Mouse (Mus musculus) intestine, embryonic 15.5 days (tissue): ENCODE data around the gene Senp2. TPM values are rescaled to one million over a fixed set of nuclear protein-coding genes. Genes with fewer than 3 reads are reported as not detected.
A peak's percentile ranks its signal among the peaks of the same experiment; 100 is the strongest.

Experiments
- ATAC-seq: fragments of 200-750 bp; cut with Nextera tagmentation; 2 replicates; pipeline ENCODE4 v1.8.0; 2017; ENCODE audit warnings: moderate TSS enrichment, moderate library complexity
- H3K27ac ChIP-seq: fragments of 300-500 bp; sonication (generic); 2 replicates; pipeline ENCODE4 v1.5.1; 2015; ENCODE audit warnings: mild to moderate bottlenecking, inconsistent platforms
- H3K27me3 ChIP-seq: fragments of 300-500 bp; sonication (generic); replicated peaks from 2 replicates; pipeline ENCODE4 v1.6.1; 2015; ENCODE audit warnings: inconsistent platforms
- H3K36me3 ChIP-seq: fragments of 300-500 bp; sonication (generic); 2 replicates; pipeline ENCODE4 v1.6.1; 2015; ENCODE audit warnings: inconsistent platforms
- H3K4me1 ChIP-seq: fragments of 300-500 bp; sonication (generic); replicated peaks from 2 replicates; pipeline ENCODE4 v1.6.1; 2015; ENCODE audit warnings: inconsistent platforms
- H3K4me2 ChIP-seq: fragments of 300-500 bp; sonication (generic); replicated peaks from 2 replicates; pipeline ENCODE4 v1.6.1; 2015; ENCODE audit warnings: mild to moderate bottlenecking, inconsistent platforms
- H3K4me3 ChIP-seq: fragments of 300-500 bp; sonication (generic); replicated peaks from 2 replicates; pipeline ENCODE4 v1.5.1; 2015; ENCODE audit warnings: inconsistent platforms
- H3K9ac ChIP-seq: fragments of 300-500 bp; sonication (generic); 2 replicates; pipeline ENCODE4 v1.6.1; 2015; ENCODE audit warnings: inconsistent platforms
- H3K9me3 ChIP-seq: fragments of 300-500 bp; sonication (generic); 2 replicates; pipeline ENCODE4 v1.6.1; 2016; ENCODE audit warnings: inconsistent platforms
- WGBS: fragments of 180-500 bp; shearing (Covaris S2); methylation state at CpG from one replicate; pipeline ENCODE4 v1.1.7; 2015; 5-methylcytosine and 5-hydroxymethylcytosine counted together
- polyA plus RNA-seq: library from polyadenylated mRNA; unstranded; fragments of >200 nt; fragmentation: Nextera tagmentation; extraction: Ambion mirVana; gene quantifications from 2 replicates; pipeline ENCODE4 v1.2.1, GENCODE M21; 2015

Senp2 gene
- polyA plus RNA-seq, 1 experiment from 2014 or later, result 36.0 TPM

- ATAC-seq, result peak; percentile 78
- H3K27ac ChIP-seq, result peak overlapping the region; percentile 22; the same call in 1 of the 2 replicates
- WGBS, result 54% methylated on average over 2 of the region's 2 CpGs
- no peaks in the 10 kb centered on the region for H3K27me3 ChIP-seq
- no peaks in the 10 kb centered on the region for H3K9me3 ChIP-seq
- 0 out of 2 replicates have a peak, but pooled peaks cover 3% of the 10 kb centered on the region for H3K4me1 ChIP-seq
- no peak overlapping the region for H3K9ac ChIP-seq
- no peaks in the 10 kb centered on the region for H3K36me3 ChIP-seq
- H3K4me2 ChIP-seq, result no peak overlapping the region
- H3K4me3 ChIP-seq, result no peak overlapping the region
Observed at GRCm38 (mm10) chr16:21991774-21992173, 17.5 kb upstream of the Senp2 start.

GRCm38 (mm10) chr16:21995304-21995703, 14.0 kb upstream of the Senp2 start, which contains the start of gene Liph:
Liph (minus strand) TSS chr16:21995663.
- peak within 1 kb of the TSS; percentile 85 for H3K27ac ChIP-seq

GRCm38 (mm10) chr16:21996402-21996801, 12.9 kb upstream of the Senp2 start:
- Histone ChIP-seq H3K4me1 (0 out of 2 replicates have a peak, but pooled peaks cover 6% of the 10 kb centered on the region), H3K27me3 (no peaks in the 10 kb centered on the region), H3K4me3 (no peak overlapping the region), H3K9me3 (no peaks in the 10 kb centered on the region), H3K36me3 (no peaks in the 10 kb centered on the region), H3K4me2 (peak overlapping the region; percentile 35), H3K27ac (peak overlapping the region; percentile 85), H3K9ac (no peak overlapping the region)
- WGBS, result 28% methylated on average over 4 of the region's 4 CpGs
- ATAC-seq, result peak; percentile 48

More at GRCm38 (mm10) chr16:21995304-21995703, 14.0 kb upstream of the Senp2 start, which contains the start of gene Liph:
- peak within 1 kb of the TSS; percentile 20 for H3K4me3 ChIP-seq
- H3K4me2 ChIP-seq, result peak within 1 kb of the TSS; percentile 45
- no peaks in the 10 kb centered on the region for H3K36me3 ChIP-seq
- 8% methylated on average over 16 of the region's 16 CpGs for WGBS
- peak; percentile 34 for ATAC-seq
- H3K9ac ChIP-seq, result peak within 1 kb of the TSS; percentile 36; the same call in 1 of the 2 replicates
- 0 out of 2 replicates have a peak, but pooled peaks cover 3% of the 10 kb centered on the region for H3K4me1 ChIP-seq
- H3K27me3 ChIP-seq, result no peaks in the 10 kb centered on the region
- H3K9me3 ChIP-seq, result no peaks in the 10 kb centered on the region

- Histone ChIP-seq H3K4me2 (peak overlapping the region; percentile 35), H3K9ac (no peak overlapping the region), H3K27ac (peak overlapping the region; percentile 85), H3K4me3 (no peak overlapping the region), H3K9me3 (no peaks in the 10 kb centered on the region), H3K27me3 (no peaks in the 10 kb centered on the region), H3K4me1 (0 out of 2 replicates have a peak, but pooled peaks cover 6% of the 10 kb centered on the region), H3K36me3 (no peaks in the 10 kb centered on the region)
- ATAC-seq, result peak; percentile 82
- 30% methylated on average over 5 of the region's 5 CpGs for WGBS
Observed at GRCm38 (mm10) chr16:21996881-21997641, 12.2 kb upstream of the Senp2 start.

GRCm38 (mm10) chr16:21998061-21998460, 11.2 kb upstream of the Senp2 start:
- H3K4me1 ChIP-seq, result 0 out of 2 replicates have a peak, but pooled peaks cover 6% of the 10 kb centered on the region
- peak; percentile 13; the same call in 1 of the 2 replicates for ATAC-seq
- no peak overlapping the region for H3K4me3 ChIP-seq
- 50% methylated on average over 5 of the region's 5 CpGs for WGBS
- H3K27ac ChIP-seq, result peak overlapping the region; percentile 85
- H3K36me3 ChIP-seq, result no peaks in the 10 kb centered on the region
- H3K27me3 ChIP-seq, result no peaks in the 10 kb centered on the region
- H3K4me2 ChIP-seq, result no peak overlapping the region
- H3K9me3 ChIP-seq, result no peaks in the 10 kb centered on the region
- no peak overlapping the region for H3K9ac ChIP-seq

GRCm38 (mm10) chr16:21999941-22000690, 9.2 kb upstream of the Senp2 start:
- H3K4me2 ChIP-seq, result no peak overlapping the region
- H3K9ac ChIP-seq, result no peak overlapping the region
- no peak overlapping the region for H3K27ac ChIP-seq
- WGBS, result 69% methylated on average over 4 of the region's 4 CpGs
- H3K36me3 ChIP-seq, result no peaks in the 10 kb centered on the region
- H3K4me3 ChIP-seq, result no peak overlapping the region
- no peak for ATAC-seq
- H3K4me1 ChIP-seq, result 0 out of 2 replicates have a peak, but pooled peaks cover 6% of the 10 kb centered on the region
- H3K9me3 ChIP-seq, result no peaks in the 10 kb centered on the region
- H3K27me3 ChIP-seq, result no peaks in the 10 kb centered on the region

- Histone ChIP-seq H3K9ac (no peak overlapping the region), H3K27ac (peak overlapping the region; percentile 9; the same call in 1 of the 2 replicates), H3K9me3 (no peaks in the 10 kb centered on the region), H3K36me3 (no peaks in the 10 kb centered on the region), H3K4me1 (0 out of 2 replicates have a peak, but pooled peaks cover 6% of the 10 kb centered on the region), H3K4me3 (no peak overlapping the region), H3K27me3 (no peaks in the 10 kb centered on the region), H3K4me2 (no peak overlapping the region)
- 69% methylated on average over 4 of the region's 4 CpGs for WGBS
- no peak for ATAC-seq
Observed at GRCm38 (mm10) chr16:22001172-22001571, 8.1 kb upstream of the Senp2 start.

- 46% methylated on average over 3 of the region's 3 CpGs for WGBS
- H3K4me3 ChIP-seq, result no peak overlapping the region
- H3K27ac ChIP-seq, result peak overlapping the region; percentile 9; the same call in 1 of the 2 replicates
- no peaks in the 10 kb centered on the region for H3K36me3 ChIP-seq
- no peak overlapping the region for H3K4me2 ChIP-seq
- no peak overlapping the region for H3K9ac ChIP-seq
- peak; percentile 62 for ATAC-seq
- no peaks in the 10 kb centered on the region for H3K9me3 ChIP-seq
- H3K27me3 ChIP-seq, result no peaks in the 10 kb centered on the region
- 0 out of 2 replicates have a peak, but pooled peaks cover 4% of the 10 kb centered on the region for H3K4me1 ChIP-seq
Observed at GRCm38 (mm10) chr16:22001606-22002005, 7.7 kb upstream of the Senp2 start.

- Histone ChIP-seq H3K27ac (peak overlapping the region; percentile 66), H3K27me3 (no peaks in the 10 kb centered on the region), H3K9ac (peak overlapping the region; percentile 84), H3K9me3 (no peaks in the 10 kb centered on the region), H3K4me1 (peaks cover 4% of the 10 kb centered on the region; the same call in 1 of the 2 replicates), H3K4me3 (peak overlapping the region; percentile 85), H3K4me2 (peak overlapping the region; percentile 69), H3K36me3 (no peaks in the 10 kb centered on the region)
- WGBS, result under 1% methylated on average over 51 of the region's 51 CpGs
- peak; percentile 80 for ATAC-seq
Observed at GRCm38 (mm10) chr16:22009596-22009995, 312 bp downstream of the Senp2 start.

GRCm38 (mm10) chr16:22015569-22015968, 6.3 kb downstream of the Senp2 start:
- Histone ChIP-seq H3K4me2 (no peak overlapping the region), H3K27ac (no peak overlapping the region), H3K9me3 (no peaks in the 10 kb centered on the region), H3K36me3 (peaks cover 13% of the 10 kb centered on the region), H3K4me1 (no peaks in the 10 kb centered on the region), H3K4me3 (no peak overlapping the region), H3K9ac (no peak overlapping the region), H3K27me3 (no peaks in the 10 kb centered on the region)
- 88% methylated on average over 1 of the region's 1 CpGs for WGBS
- ATAC-seq, result no peak

GRCm38 (mm10) chr16:22022122-22022521, 12.8 kb downstream of the Senp2 start:
- H3K4me3 ChIP-seq, result no peak overlapping the region
- WGBS, result 96% methylated on average over 2 of the region's 2 CpGs
- H3K27me3 ChIP-seq, result no peaks in the 10 kb centered on the region
- no peak overlapping the region for H3K27ac ChIP-seq
- no peaks in the 10 kb centered on the region for H3K9me3 ChIP-seq
- peaks cover 19% of the 10 kb centered on the region for H3K36me3 ChIP-seq
- no peak overlapping the region for H3K9ac ChIP-seq
- no peaks in the 10 kb centered on the region for H3K4me1 ChIP-seq
- ATAC-seq, result no peak
- H3K4me2 ChIP-seq, result no peak overlapping the region

- Histone ChIP-seq H3K36me3 (peaks cover 14% of the 10 kb centered on the region), H3K4me2 (no peak overlapping the region), H3K4me3 (no peak overlapping the region), H3K9ac (no peak overlapping the region), H3K27me3 (no peaks in the 10 kb centered on the region), H3K9me3 (no peaks in the 10 kb centered on the region), H3K4me1 (no peaks in the 10 kb centered on the region), H3K27ac (no peak overlapping the region)
- no peak; the same call in 1 of the 2 replicates for ATAC-seq
- WGBS, result 90% methylated on average over 5 of the region's 5 CpGs
Observed at GRCm38 (mm10) chr16:22027474-22027873, 18.2 kb downstream of the Senp2 start.
